Mouse (Mus musculus) neural tube, embryonic 12.5 days (tissue): ENCODE results near the gene Sept4. TPM values are rescaled to one million over a fixed set of nuclear protein-coding genes. Genes with fewer than 3 reads are reported as not detected.

Experiments used
- ATAC-seq: fragments of 200-750 bp; cut with Nextera tagmentation; 2 replicates; pipeline ENCODE4 v1.8.0; 2017; ENCODE audit warnings: low read depth, mild to moderate bottlenecking, moderate TSS enrichment, moderate library complexity; ENCODE audit not compliant: low FRiP score
- H3K27ac ChIP-seq: fragments of 300-500 bp; sonication (generic); 2 replicates; pipeline ENCODE4 v1.5.1; 2016
- H3K27me3 ChIP-seq: fragments of 300-500 bp; sonication (generic); replicated peaks from 2 replicates; pipeline ENCODE4 v1.6.1; 2016; ENCODE audit warnings: mild to moderate bottlenecking
- H3K36me3 ChIP-seq: fragments of 300-500 bp; sonication (generic); 2 replicates; pipeline ENCODE4 v1.6.1; 2016; ENCODE audit warnings: mild to moderate bottlenecking
- H3K4me1 ChIP-seq: fragments of 300-500 bp; sonication (generic); 2 replicates; pipeline ENCODE4 v1.6.1; 2016
- H3K4me2 ChIP-seq: fragments of 300-500 bp; sonication (generic); replicated peaks from 2 replicates; pipeline ENCODE4 v1.6.1; 2016; ENCODE audit warnings: mild to moderate bottlenecking
- H3K4me3 ChIP-seq: fragments of 300-500 bp; sonication (generic); 2 replicates; pipeline ENCODE4 v1.5.1; 2016
- H3K9ac ChIP-seq: fragments of 300-500 bp; sonication (generic); 2 replicates; pipeline ENCODE4 v1.6.1; 2016; ENCODE audit warnings: mild to moderate bottlenecking
- H3K9me3 ChIP-seq: fragments of 300-500 bp; sonication (generic); 2 replicates; pipeline ENCODE4 v1.6.1; 2016; ENCODE audit warnings: mild to moderate bottlenecking
- WGBS: fragments of 180-500 bp; shearing (Covaris S2); methylation state at CpG from one replicate; pipeline ENCODE4 v1.1.7; 2016; 5-methylcytosine and 5-hydroxymethylcytosine counted together
- polyA plus RNA-seq: library from polyadenylated mRNA; unstranded; fragments of >200 nt; fragmentation: Nextera tagmentation; extraction: Ambion mirVana; gene quantifications from 2 replicates; pipeline ENCODE4 v1.2.1, GENCODE M21; 2016

Sept4 gene
- polyA plus RNA-seq, 1 experiment from 2014 or later: 15.9 TPM

GRCm38 (mm10) chr11:87581161-87581865, 12.6 kb downstream of the Sept4 start:
- 85% methylated on average over 12 of the region's 12 CpGs for WGBS
- Histone ChIP-seq H3K4me1 (peaks cover 15% of the 10 kb centered on the region), H3K27ac (no peak overlapping the region), H3K4me2 (no peak overlapping the region), H3K36me3 (no peaks in the 10 kb centered on the region), H3K9ac (no peak overlapping the region), H3K9me3 (no peaks in the 10 kb centered on the region), H3K27me3 (0 out of 2 replicates have a peak, but pooled peaks cover 7% of the 10 kb centered on the region), H3K4me3 (no peak overlapping the region)
- no peak for ATAC-seq

- 81% methylated on average over 8 of the region's 8 CpGs for WGBS
Measured at GRCm38 (mm10) chr11:87581933-87582710, 13.4 kb downstream of the Sept4 start.

GRCm38 (mm10) chr11:87583291-87584034, 14.8 kb downstream of the Sept4 start:
- Histone ChIP-seq H3K36me3 (no peaks in the 10 kb centered on the region), H3K27me3 (0 out of 2 replicates have a peak, but pooled peaks cover 4% of the 10 kb centered on the region), H3K4me1 (peaks cover 4% of the 10 kb centered on the region), H3K4me2 (no peak overlapping the region), H3K9ac (no peak overlapping the region), H3K4me3 (no peak overlapping the region), H3K27ac (no peak overlapping the region), H3K9me3 (no peaks in the 10 kb centered on the region)
- no peak for ATAC-seq
- WGBS: 82% methylated on average over 6 of the region's 6 CpGs

More at GRCm38 (mm10) chr11:87581933-87582710, 13.4 kb downstream of the Sept4 start:
- Histone ChIP-seq H3K4me1 (peaks cover 15% of the 10 kb centered on the region), H3K27ac (no peak overlapping the region), H3K9me3 (no peaks in the 10 kb centered on the region), H3K9ac (no peak overlapping the region), H3K4me2 (no peak overlapping the region), H3K36me3 (no peaks in the 10 kb centered on the region), H3K27me3 (0 out of 2 replicates have a peak, but pooled peaks cover 5% of the 10 kb centered on the region), H3K4me3 (no peak overlapping the region)
- no peak for ATAC-seq

- Histone ChIP-seq H3K4me3 (no peak overlapping the region), H3K4me1 (peaks cover 10% of the 10 kb centered on the region; the same call in 1 of the 2 replicates), H3K27me3 (peaks cover 4% of the 10 kb centered on the region; the same call in 1 of the 2 replicates), H3K9me3 (no peaks in the 10 kb centered on the region), H3K9ac (no peak overlapping the region), H3K36me3 (no peaks in the 10 kb centered on the region), H3K27ac (no peak overlapping the region), H3K4me2 (no peak overlapping the region)
- no peak for ATAC-seq
- WGBS: 91% methylated on average over 10 of the region's 10 CpGs
Measured at GRCm38 (mm10) chr11:87584711-87585505, 16.2 kb downstream of the Sept4 start.

GRCm38 (mm10) chr11:87587211-87587874, 18.6 kb downstream of the Sept4 start:
- Histone ChIP-seq H3K4me2 (no peak overlapping the region), H3K9ac (no peak overlapping the region), H3K27me3 (peaks cover 3% of the 10 kb centered on the region; the same call in 1 of the 2 replicates), H3K4me1 (peaks cover 21% of the 10 kb centered on the region), H3K4me3 (no peak overlapping the region), H3K9me3 (no peaks in the 10 kb centered on the region), H3K27ac (no peak overlapping the region), H3K36me3 (no peaks in the 10 kb centered on the region)
- 88% methylated on average over 5 of the region's 5 CpGs for WGBS
- ATAC-seq: no peak

GRCm38 (mm10) chr11:87589605-87590004, 20.9 kb downstream of the Sept4 start:
- ATAC-seq: no peak
- H3K36me3 ChIP-seq: peaks cover 6% of the 10 kb centered on the region; the same call in 1 of the 2 replicates
- no peaks in the 10 kb centered on the region; the same call in 1 of the 2 replicates for H3K27me3 ChIP-seq
- H3K4me3 ChIP-seq: no peak overlapping the region
- H3K9me3 ChIP-seq: no peaks in the 10 kb centered on the region
- peak overlapping the region; percentile 82; the same call in 1 of the 2 replicates for H3K4me2 ChIP-seq
- H3K4me1 ChIP-seq: peaks cover 41% of the 10 kb centered on the region
- 91% methylated on average over 8 of the region's 8 CpGs for WGBS
- H3K27ac ChIP-seq: no peak overlapping the region
- no peak overlapping the region for H3K9ac ChIP-seq

- Histone ChIP-seq H3K4me1 (peaks cover 48% of the 10 kb centered on the region), H3K9ac (peak overlapping the region; percentile 79), H3K4me2 (peak overlapping the region; percentile 82), H3K9me3 (no peaks in the 10 kb centered on the region), H3K36me3 (peaks cover 6% of the 10 kb centered on the region; the same call in 1 of the 2 replicates), H3K27ac (peak overlapping the region; percentile 74; the same call in 1 of the 2 replicates), H3K4me3 (peak overlapping the region; percentile 67), H3K27me3 (no peaks in the 10 kb centered on the region; the same call in 1 of the 2 replicates)
- ATAC-seq: no peak
- WGBS: 3% methylated on average over 25 of the region's 25 CpGs
Measured at GRCm38 (mm10) chr11:87590841-87591525, 22.3 kb downstream of the Sept4 start.

GRCm38 (mm10) chr11:87591526-87592353, 23.0 kb downstream of the Sept4 start, which contains the start of gene Mtmr4:
Gene Mtmr4, plus strand, starts transcription at chr11:87592162.
- WGBS: under 1% methylated on average over 61 of the region's 61 CpGs
- peaks cover 56% of the 10 kb centered on the region for H3K4me1 ChIP-seq

GRCm38 (mm10) chr11:87592354-87592695, 23.6 kb downstream of the Sept4 start:
- under 1% methylated on average over 15 of the region's 15 CpGs for WGBS
- Histone ChIP-seq H3K4me1 (peaks cover 62% of the 10 kb centered on the region), H3K36me3 (peaks cover 11% of the 10 kb centered on the region), H3K4me2 (peak overlapping the region; percentile 82), H3K27me3 (no peaks in the 10 kb centered on the region; the same call in 1 of the 2 replicates), H3K27ac (peak overlapping the region; percentile 64), H3K4me3 (peak overlapping the region; percentile 82), H3K9ac (peak overlapping the region; percentile 73), H3K9me3 (no peaks in the 10 kb centered on the region)
- ATAC-seq: peak; percentile 42

More at GRCm38 (mm10) chr11:87591526-87592353, 23.0 kb downstream of the Sept4 start, which contains the start of gene Mtmr4:
- no peaks in the 10 kb centered on the region; the same call in 1 of the 2 replicates for H3K27me3 ChIP-seq
- H3K4me3 ChIP-seq: peak within 1 kb of the TSS; percentile 82
- no peaks in the 10 kb centered on the region for H3K9me3 ChIP-seq
- H3K4me2 ChIP-seq: peak within 1 kb of the TSS; percentile 82
- ATAC-seq: peak; percentile 98
- H3K36me3 ChIP-seq: peaks cover 6% of the 10 kb centered on the region; the same call in 1 of the 2 replicates
- peak within 1 kb of the TSS; percentile 74 for H3K27ac ChIP-seq
- H3K9ac ChIP-seq: peak within 1 kb of the TSS; percentile 79
